ENCODE assay signal across 8 mouse cellular contexts in the genomic region with DNA sequence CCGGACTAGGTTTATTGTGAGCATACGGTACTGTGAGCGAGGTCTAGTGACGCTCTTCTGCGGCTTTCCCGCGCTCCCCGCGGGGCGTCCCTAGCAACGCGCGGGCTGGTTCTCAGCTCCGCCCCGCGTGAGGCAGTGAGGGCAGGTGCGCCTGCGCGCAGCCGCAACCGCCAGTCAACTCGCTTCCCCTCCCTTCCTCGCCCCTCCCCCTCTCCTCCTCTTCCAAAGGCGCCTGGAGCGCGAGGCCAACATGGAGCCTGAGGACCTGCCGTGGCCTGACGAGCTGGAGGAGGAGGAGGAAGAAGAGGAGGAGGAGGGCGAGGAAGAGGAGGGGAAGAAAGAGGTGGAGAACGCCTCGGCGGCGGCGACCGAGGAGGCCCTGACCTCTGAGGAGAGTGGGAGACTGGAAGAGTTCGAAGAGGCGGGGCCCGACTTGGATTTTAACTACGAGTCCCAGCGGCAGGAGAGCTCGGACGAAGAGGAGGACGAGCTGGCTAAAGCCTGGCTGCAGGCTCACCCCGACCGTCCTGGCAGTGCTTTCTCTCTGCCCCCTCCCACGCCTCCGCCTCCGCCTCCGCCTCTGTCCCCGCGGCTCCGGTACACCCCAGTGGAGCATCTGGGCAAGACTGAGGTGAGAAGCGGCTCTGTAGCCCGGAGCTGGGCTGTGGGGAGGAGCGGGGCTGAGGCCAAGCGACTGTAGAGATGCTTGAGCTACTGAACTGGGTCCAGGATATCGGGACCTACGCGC. TPM values are rescaled to one million over a fixed set of nuclear protein-coding genes. Genes with fewer than 3 reads are reported as not detected.
DNase-seq lines count a peak whose midpoint lies in the region; ATAC-seq and TF ChIP-seq lines count a peak whose summit lies in the region.

Gene Alms1 (plus strand): TSS at position 136 of the 748 bp plus-strand sequence.

- peak within 1 kb of the TSS; percentile 93 for H3K9ac ChIP-seq in hindbrain, embryonic 13.5 days

- peak; percentile 70 for ATAC-seq in Patski
- ATAC-seq in hindbrain, embryonic 13.5 days (ENCODE audit: low FRiP score) = peak; percentile 95

- under 1% methylated on average over 57 of the region's 59 CpGs for WGBS in hindbrain, embryonic 13.5 days

- H3K9me3 ChIP-seq in hindbrain, embryonic 13.5 days = no peaks in the 10 kb centered on the region

- no peaks in the 10 kb centered on the region for H3K36me3 ChIP-seq in hindbrain, embryonic 13.5 days

- in situ Hi-C loops in Patski (cut with MboI; ENCODE audit: low pct_unique_long_range_greater_than_20kb) = no loop called here

- no peak for TF ChIP-seq CTCF in Patski (IDR thresholded peaks at IDR 0.05)

- H3K27me3 ChIP-seq in Patski = peaks cover 16% of the 10 kb centered on the region
- H3K27me3 ChIP-seq in hindbrain, embryonic 13.5 days = no peaks in the 10 kb centered on the region

- peak; percentile 47 for DNase-seq in Patski (ENCODE audit: low read depth, low spot score)
- peak; percentile 97 to 98 for DNase-seq in cerebellum, postnatal 14 days
- DNase-seq in frontal cortex, postnatal 14 days (ENCODE audit: low spot score in 2 of 2) = peak; percentile 79 to 92
- peak; percentile 84 to 94 for DNase-seq in layer of hippocampus, postnatal 25 days (ENCODE audit: extremely low spot score in 1 of 2, low spot score in 1 of 2)
- DNase-seq in lung, postnatal 25 days (ENCODE audit: low spot score) = peak; percentile 94
- peak; percentile 98 for DNase-seq in retina, embryonic 14.5 days (ENCODE audit: low spot score)
- DNase-seq in thymus, postnatal 4 days = peak; percentile 95

- peak within 1 kb of the TSS; percentile 94 for H3K27ac ChIP-seq in hindbrain, embryonic 13.5 days

- H3K4me3 ChIP-seq in hindbrain, embryonic 13.5 days = peak within 1 kb of the TSS; percentile 92

- CTCF ChIA-PET in Patski (lab: Charles Lee) = no interaction called here

- POLR2A ChIA-PET in Patski (lab: Charles Lee) = interaction anchor here (0.7 to 1.0 kb wide), 4 partner anchors 17 to 253 kb away, joined by 3 to 5 read pairs (median 3); no protein-coding TSS in a partner anchor

- peak within 1 kb of the TSS; percentile 68 for H3K4me2 ChIP-seq in hindbrain, embryonic 13.5 days

- H3K4me1 ChIP-seq in hindbrain, embryonic 13.5 days (replicated peaks) = peaks cover 21% of the 10 kb centered on the region

RNA-seq across cellular contexts. Expression of gene Alms1, which starts in this region (rescaled TPM):
- polyA plus RNA-seq in Patski (2021) = 5.4 TPM
- 5.8 and 6.1 TPM in 2 replicates for polyA plus RNA-seq in hindbrain, embryonic 13.5 days (2015; fragmentation: Nextera tagmentation; extraction: Ambion mirVana)
- 1 to 10 TPM; 5.2 to 7.8 TPM for total RNA-seq in layer of hippocampus, postnatal 25 days (2021)

Comparison
In these comparisons a context has a peak if more than half of its experiments do, and no peak if none do; other contexts are left out.
1. Peak in every context shown above with its lines: DNase-seq, ATAC-seq, H3K4me3 ChIP-seq and H3K27ac ChIP-seq.
2. DNase-seq: peak in every context shown above with its lines; median percentile 98 in retina, embryonic 14.5 days; 98 in cerebellum, postnatal 14 days; 95 in thymus, postnatal 4 days; 94 in lung, postnatal 25 days; 89 in layer of hippocampus, postnatal 25 days; 86 in frontal cortex, postnatal 14 days; 47 in Patski.